ENCODE assay signal across 23 mouse cellular contexts in the genomic region with DNA sequence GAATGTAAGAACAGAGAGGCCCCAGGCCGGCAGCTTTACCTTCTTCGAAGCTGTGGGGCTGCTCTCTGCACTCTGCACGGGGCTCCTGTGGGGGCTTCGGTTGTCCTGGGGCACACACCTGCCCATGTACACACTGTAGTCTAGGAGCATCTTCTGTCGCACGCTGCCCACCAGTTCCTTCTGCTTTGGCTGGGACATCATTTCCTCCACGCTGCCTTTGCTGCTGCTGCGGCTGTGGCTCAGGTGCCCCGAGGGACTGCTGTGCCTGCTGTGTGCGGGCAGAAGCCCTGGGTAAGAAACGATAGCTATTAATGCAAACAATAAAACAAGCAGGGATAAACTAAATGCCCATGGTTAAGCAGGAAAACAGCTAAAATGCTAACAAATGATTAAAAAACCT. TPM values are rescaled to one million over a fixed set of nuclear protein-coding genes. Genes with fewer than 3 reads are reported as not detected.
DNase-seq lines count a peak whose midpoint lies in the region; ATAC-seq lines count a peak whose summit lies in the region.
"Had no signal": no experiment of that assay in that cellular context is flagged by ENCODE, and none has a peak within 500 bp of the region (broad histone marks: within the 10 kb centered on the region; RNA-seq: fewer than 3 reads in every experiment).

No protein-coding gene starts in this region.

- WGBS in hindbrain, embryonic 13.5 days = 82% methylated on average over 11 of the region's 11 CpGs
- WGBS in hindbrain, embryonic 10.5 days = 91% methylated on average over 11 of the region's 11 CpGs
- 76% methylated on average over 11 of the region's 11 CpGs for WGBS in neural tube, embryonic 13.5 days
- 66% methylated on average over 11 of the region's 11 CpGs for WGBS in limb, embryonic 13.5 days
- 86% methylated on average over 11 of the region's 11 CpGs for WGBS in embryonic facial prominence, embryonic 10.5 days

- no peak for DNase-seq in hindbrain, embryonic 10.5 days (ENCODE audit: low spot score)
- DNase-seq in neural tube, embryonic 10.5 days (ENCODE audit: extremely low spot score, low spot score) = no peak
- peak; percentile 42 for DNase-seq in thymus, postnatal 25 days
- no peak for DNase-seq in embryonic facial prominence, embryonic 10.5 days (ENCODE audit: low spot score)
- no peak for DNase-seq in adrenal gland, adult 8-10 months
- DNase-seq: cerebellum, adult 2 months; cerebellum, postnatal 36 days; heart, postnatal 4 days; kidney, adult 8-10 months; kidney, postnatal 10 days; lung, adult 2 months; lung, postnatal 14 days had no signal

- H3K4me3 ChIP-seq in hindbrain, embryonic 13.5 days = no peak overlapping the region
- H3K4me3 ChIP-seq in hindbrain, embryonic 10.5 days = no peak overlapping the region
- no peak overlapping the region for H3K4me3 ChIP-seq in neural tube, embryonic 13.5 days
- H3K4me3 ChIP-seq in limb, embryonic 13.5 days = no peak overlapping the region
- H3K4me3 ChIP-seq in embryonic facial prominence, embryonic 10.5 days = no peak overlapping the region
- H3K4me3 ChIP-seq: forebrain, embryonic 15.5 days; heart, embryonic 15.5 days; intestine, embryonic 15.5 days; liver, embryonic 12.5 days had no signal

- H3K9me3 ChIP-seq in hindbrain, embryonic 13.5 days = no peaks in the 10 kb centered on the region
- H3K9me3 ChIP-seq in hindbrain, embryonic 10.5 days = no peaks in the 10 kb centered on the region
- H3K9me3 ChIP-seq in neural tube, embryonic 13.5 days = no peaks in the 10 kb centered on the region
- H3K9me3 ChIP-seq in limb, embryonic 13.5 days = no peaks in the 10 kb centered on the region
- H3K9me3 ChIP-seq in embryonic facial prominence, embryonic 10.5 days = no peaks in the 10 kb centered on the region
- H3K9me3 ChIP-seq: forebrain, embryonic 15.5 days; G1E; heart, embryonic 15.5 days; intestine, embryonic 15.5 days; liver, embryonic 12.5 days had no signal

- no peak for ATAC-seq in hindbrain, embryonic 13.5 days (ENCODE audit: low FRiP score)
- no peak for ATAC-seq in neural tube, embryonic 13.5 days (ENCODE audit: low read depth)
- no peak for ATAC-seq in limb, embryonic 13.5 days (ENCODE audit: low FRiP score, low read depth)
- ATAC-seq: forebrain, embryonic 15.5 days; intestine, embryonic 15.5 days; liver, embryonic 12.5 days; Patski had no signal

- peak overlapping the region; percentile 69 for H3K27ac ChIP-seq in hindbrain, embryonic 13.5 days
- no peak overlapping the region for H3K27ac ChIP-seq in hindbrain, embryonic 10.5 days
- peak overlapping the region; percentile 76 for H3K27ac ChIP-seq in neural tube, embryonic 13.5 days (replicated peaks)
- H3K27ac ChIP-seq in limb, embryonic 13.5 days = no peak overlapping the region
- H3K27ac ChIP-seq in embryonic facial prominence, embryonic 10.5 days (replicated peaks) = no peak overlapping the region
- H3K27ac ChIP-seq: forebrain, embryonic 15.5 days; heart, embryonic 15.5 days; intestine, embryonic 15.5 days; liver, embryonic 12.5 days had no signal

- H3K27me3 ChIP-seq in hindbrain, embryonic 13.5 days = no peaks in the 10 kb centered on the region
- H3K27me3 ChIP-seq in hindbrain, embryonic 10.5 days (ENCODE audit: insufficient read depth, poor library complexity, severe bottlenecking) = no peaks in the 10 kb centered on the region
- H3K27me3 ChIP-seq in neural tube, embryonic 13.5 days = no peaks in the 10 kb centered on the region
- no peaks in the 10 kb centered on the region for H3K27me3 ChIP-seq in limb, embryonic 13.5 days
- no peaks in the 10 kb centered on the region for H3K27me3 ChIP-seq in embryonic facial prominence, embryonic 10.5 days (replicated peaks; ENCODE audit: low read depth, poor library complexity, severe bottlenecking)
- H3K27me3 ChIP-seq: CH12.LX; forebrain, embryonic 15.5 days; heart, embryonic 15.5 days; intestine, embryonic 15.5 days; liver, embryonic 12.5 days; Patski had no signal

- H3K4me1 ChIP-seq in hindbrain, embryonic 13.5 days (replicated peaks) = peaks cover 12% of the 10 kb centered on the region
- H3K4me1 ChIP-seq in hindbrain, embryonic 10.5 days (replicated peaks) = no peaks in the 10 kb centered on the region
- H3K4me1 ChIP-seq in neural tube, embryonic 13.5 days (replicated peaks) = peaks cover 14% of the 10 kb centered on the region
- peaks cover 16% of the 10 kb centered on the region for H3K4me1 ChIP-seq in limb, embryonic 13.5 days
- peaks cover 6% of the 10 kb centered on the region; the same call in 1 of the 2 replicates for H3K4me1 ChIP-seq in embryonic facial prominence, embryonic 10.5 days
- H3K4me1 ChIP-seq: forebrain, embryonic 15.5 days; intestine, embryonic 15.5 days had no signal

- H3K4me2 ChIP-seq in hindbrain, embryonic 13.5 days = no peak overlapping the region
- H3K4me2 ChIP-seq in neural tube, embryonic 13.5 days = no peak overlapping the region
- H3K4me2 ChIP-seq in limb, embryonic 13.5 days (replicated peaks) = no peak overlapping the region
- H3K4me2 ChIP-seq: forebrain, embryonic 15.5 days; heart, embryonic 15.5 days; intestine, embryonic 15.5 days; liver, embryonic 12.5 days; midbrain, embryonic 11.5 days had no signal

- peak overlapping the region; percentile 46; the same call in 1 of the 2 replicates for H3K9ac ChIP-seq in hindbrain, embryonic 13.5 days
- 0 out of 2 replicates have a peak overlapping the region, but pooled peaks have one; percentile 38 for H3K9ac ChIP-seq in neural tube, embryonic 13.5 days
- H3K9ac ChIP-seq in limb, embryonic 13.5 days = peak overlapping the region; percentile 25; the same call in 1 of the 2 replicates
- H3K9ac ChIP-seq: forebrain, embryonic 15.5 days; heart, embryonic 15.5 days; intestine, embryonic 15.5 days; liver, embryonic 12.5 days had no signal

- peaks cover 44% of the 10 kb centered on the region for H3K36me3 ChIP-seq in hindbrain, embryonic 13.5 days
- H3K36me3 ChIP-seq in hindbrain, embryonic 10.5 days = peaks cover 32% of the 10 kb centered on the region
- H3K36me3 ChIP-seq in neural tube, embryonic 13.5 days = peaks cover 43% of the 10 kb centered on the region
- H3K36me3 ChIP-seq in limb, embryonic 13.5 days = peaks cover 59% of the 10 kb centered on the region
- peaks cover 43% of the 10 kb centered on the region for H3K36me3 ChIP-seq in embryonic facial prominence, embryonic 10.5 days (replicated peaks)

RNA-seq across cellular contexts. Expression of a gene that starts 56.5 kb away (rescaled TPM):
- 5.9 and 6.1 TPM in 2 replicates for polyA plus RNA-seq in hindbrain, embryonic 13.5 days (2015; fragmentation: Nextera tagmentation; extraction: Ambion mirVana)
- polyA plus RNA-seq in hindbrain, embryonic 10.5 days (2016; fragmentation: Nextera tagmentation; extraction: Ambion mirVana) = 6.3 and 7.1 TPM in 2 replicates
- 5.7 and 6.4 TPM in 2 replicates for polyA plus RNA-seq in neural tube, embryonic 13.5 days (2015; fragmentation: Nextera tagmentation; extraction: Ambion mirVana)
- 6.8 and 7.6 TPM in 2 replicates for polyA plus RNA-seq in limb, embryonic 13.5 days (2015; fragmentation: Nextera tagmentation; extraction: Ambion mirVana)
- polyA plus RNA-seq in embryonic facial prominence, embryonic 10.5 days (2016; fragmentation: Nextera tagmentation; extraction: Ambion mirVana) = 5.4 and 5.5 TPM in 2 replicates
- total RNA-seq in adrenal gland, adult 8-10 months (2022) = 100 to 1,000 TPM; 171 to 211 (median 198) TPM

Comparison
In these comparisons a context has a peak if more than half of its experiments do, and no peak if none do; other contexts are left out.
1. H3K27ac ChIP-seq: peak in hindbrain, embryonic 13.5 days (single experiment) and neural tube, embryonic 13.5 days (single experiment); none in hindbrain, embryonic 10.5 days (single experiment), limb, embryonic 13.5 days (single experiment) and embryonic facial prominence, embryonic 10.5 days (single experiment).
2. Peak in every context shown above with its lines, with median percentiles within 50 percentile points of each other: H3K9ac ChIP-seq.